Mouse (Mus musculus) forelimb bud, embryonic 11.5 days (tissue): ENCODE data around the gene Gpr82.
A peak's percentile ranks its signal among the peaks of the same experiment; 100 is the strongest.

ENCODE experiments used
- DNase-seq: peaks from one replicate; pipeline ENCODE4 v3.0.0-alpha.2; 2012; ENCODE audit warnings: low read depth, low spot score

Gpr82 gene

GRCm38 (mm10) chrX:13661063-13661462, at the start of gene Gpr82:
TSS of gene Gpr82 (plus strand) at chrX:13661363.
- DNase-seq: no peak

- DNase-seq: no peak
Observed at GRCm38 (mm10) chrX:13612115-13612514, 49.0 kb upstream of the Gpr82 start.

- DNase-seq: no peak
Observed at GRCm38 (mm10) chrX:13616726-13617125, 44.4 kb upstream of the Gpr82 start.

GRCm38 (mm10) chrX:13617294-13617693, 43.9 kb upstream of the Gpr82 start:
- no peak for DNase-seq

- DNase-seq: no peak
Observed at GRCm38 (mm10) chrX:13618476-13618875, 42.7 kb upstream of the Gpr82 start.

- no peak for DNase-seq
Observed at GRCm38 (mm10) chrX:13621473-13621872, 39.7 kb upstream of the Gpr82 start.

GRCm38 (mm10) chrX:13622654-13623053, 38.5 kb upstream of the Gpr82 start:
- DNase-seq: no peak

- DNase-seq: no peak
Observed at GRCm38 (mm10) chrX:13631599-13632283, 29.4 kb upstream of the Gpr82 start, which contains the start of gene Gpr34. TSS of gene Gpr34 (plus strand) at chrX:13632089.

GRCm38 (mm10) chrX:13636398-13636797, 24.8 kb upstream of the Gpr82 start:
- DNase-seq: no peak

GRCm38 (mm10) chrX:13638894-13639293, 22.3 kb upstream of the Gpr82 start:
- no peak for DNase-seq

GRCm38 (mm10) chrX:13651889-13652288, 9.3 kb upstream of the Gpr82 start:
- no peak for DNase-seq

GRCm38 (mm10) chrX:13652291-13652690, 8.9 kb upstream of the Gpr82 start:
- no peak for DNase-seq

- DNase-seq: no peak
Observed at GRCm38 (mm10) chrX:13655005-13655421, 6.2 kb upstream of the Gpr82 start.

- no peak for DNase-seq
Observed at GRCm38 (mm10) chrX:13655906-13656305, 5.3 kb upstream of the Gpr82 start.

GRCm38 (mm10) chrX:13656721-13657120, 4.4 kb upstream of the Gpr82 start:
- DNase-seq: peak; percentile 51

GRCm38 (mm10) chrX:13658616-13659140, 2.5 kb upstream of the Gpr82 start:
- no peak for DNase-seq

- DNase-seq: no peak
Observed at GRCm38 (mm10) chrX:13659201-13659890, 1.8 kb upstream of the Gpr82 start.

GRCm38 (mm10) chrX:13668867-13669266, 7.7 kb downstream of the Gpr82 start:
- DNase-seq: no peak

GRCm38 (mm10) chrX:13670342-13670741, 9.2 kb downstream of the Gpr82 start:
- DNase-seq: no peak

GRCm38 (mm10) chrX:13673001-13673400, 11.8 kb downstream of the Gpr82 start:
- no peak for DNase-seq

GRCm38 (mm10) chrX:13681748-13682147, 20.6 kb downstream of the Gpr82 start:
- DNase-seq: no peak

GRCm38 (mm10) chrX:13686589-13686988, 25.4 kb downstream of the Gpr82 start:
- DNase-seq: no peak

GRCm38 (mm10) chrX:13688356-13688755, 27.2 kb downstream of the Gpr82 start:
- no peak for DNase-seq
